Mouse (Mus musculus) splenic B cell, adult 2 months (primary cell): ENCODE measurements around the gene Wasf1.

Source experiments
- DNase-seq: peaks from one replicate; pipeline ENCODE4 v3.0.0-alpha.2; 2011; ENCODE audit warnings: low read depth, low spot score
- H3K27me3 ChIP-seq: 2 replicates; pipeline ENCODE4 v1.6.1; 2012; ENCODE audit warnings: mild to moderate bottlenecking, low read length, moderate library complexity, mixed read lengths; ENCODE audit not compliant: control insufficient read depth, poor library complexity, insufficient read depth, severe bottlenecking
- H3K36me3 ChIP-seq: 2 replicates; pipeline ENCODE4 v1.6.1; 2012; ENCODE audit warnings: mild to moderate bottlenecking, low read length, moderate library complexity, mixed read lengths; ENCODE audit not compliant: control insufficient read depth, poor library complexity, insufficient read depth, severe bottlenecking

Wasf1 gene

GRCm38 (mm10) chr10:40915240-40915639 lies 32.0 kb downstream of the Wasf1 start:
- DNase-seq: no peak
- H3K27me3 ChIP-seq: no peaks in the 10 kb centered on the region
- H3K36me3 ChIP-seq: no peaks in the 10 kb centered on the region

DNA sequence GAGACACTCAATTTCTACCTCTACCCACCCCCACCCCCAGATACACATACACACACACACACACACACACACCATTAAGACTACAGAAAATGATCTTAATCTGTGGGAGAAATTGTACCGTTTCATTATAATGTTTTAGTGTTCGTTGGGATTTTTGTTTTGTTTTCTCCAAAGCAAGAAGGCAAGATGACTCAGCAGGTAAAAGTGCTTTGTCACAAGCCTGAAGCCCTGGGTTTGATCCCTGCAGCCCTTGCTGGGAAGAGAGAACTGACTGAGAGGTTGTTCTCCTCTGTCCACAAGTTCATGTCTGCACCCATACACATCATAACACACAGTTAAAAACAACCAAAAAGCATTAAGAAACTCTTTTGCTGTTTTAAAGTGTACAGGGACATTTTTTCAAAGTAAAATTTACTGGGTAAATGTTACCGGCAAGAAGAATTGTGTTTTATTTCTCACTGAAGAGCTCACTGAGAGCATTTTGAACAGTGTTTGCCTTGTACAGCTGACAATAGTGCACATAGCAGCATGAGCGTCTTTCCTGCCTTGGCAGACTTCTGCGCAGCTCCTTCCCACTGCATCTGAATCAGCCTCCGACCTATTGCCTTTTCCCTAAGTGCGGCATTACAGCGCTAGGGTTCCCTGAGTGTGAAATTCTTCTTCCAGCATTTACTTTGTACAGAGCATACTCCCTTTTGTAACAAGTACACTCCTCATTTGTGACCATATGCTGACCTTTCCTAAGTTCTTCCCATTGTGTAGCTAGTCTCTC lies 35.6 kb downstream of the Wasf1 start:
- DNase-seq: no peak

GRCm38 (mm10) chr10:40919464-40919863 lies 36.2 kb downstream of the Wasf1 start:
- no peak for DNase-seq
- Histone ChIP-seq H3K27me3 (no peaks in the 10 kb centered on the region), H3K36me3 (no peaks in the 10 kb centered on the region)

More for the DNA sequence above, 35.6 kb downstream of the Wasf1 start:
- H3K36me3 ChIP-seq: no peaks in the 10 kb centered on the region
- H3K27me3 ChIP-seq: no peaks in the 10 kb centered on the region

DNA sequence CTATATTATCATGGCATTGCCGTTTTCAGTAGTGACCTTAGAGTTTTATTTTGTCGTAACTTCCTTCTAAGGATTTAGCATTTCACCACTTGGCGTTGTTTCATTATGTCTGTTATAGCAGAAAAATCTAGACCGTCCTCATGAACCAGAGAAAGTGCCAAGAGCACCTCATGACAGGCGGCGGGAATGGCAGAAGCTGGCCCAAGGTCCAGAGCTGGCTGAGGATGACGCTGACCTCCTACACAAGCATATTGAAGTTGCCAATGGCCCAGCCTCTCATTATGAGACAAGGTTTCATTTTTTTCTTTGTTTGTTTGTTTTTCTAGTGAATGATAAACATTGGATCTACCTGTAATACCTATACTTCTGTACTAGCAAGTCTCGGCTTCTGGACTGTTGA lies 49.7 kb downstream of the Wasf1 start:
- no peaks in the 10 kb centered on the region for H3K36me3 ChIP-seq
- no peaks in the 10 kb centered on the region for H3K27me3 ChIP-seq
- DNase-seq: no peak

- Histone ChIP-seq H3K36me3 (no peaks in the 10 kb centered on the region), H3K27me3 (no peaks in the 10 kb centered on the region)
- no peak for DNase-seq
These were observed 53.0 kb downstream of the Wasf1 start for GRCm38 (mm10) chr10:40936160-40936726.

- H3K36me3 ChIP-seq: no peaks in the 10 kb centered on the region
- no peak for DNase-seq
- H3K27me3 ChIP-seq: no peaks in the 10 kb centered on the region
These were observed 54.3 kb downstream of the Wasf1 start for GRCm38 (mm10) chr10:40937569-40937968.

DNA sequence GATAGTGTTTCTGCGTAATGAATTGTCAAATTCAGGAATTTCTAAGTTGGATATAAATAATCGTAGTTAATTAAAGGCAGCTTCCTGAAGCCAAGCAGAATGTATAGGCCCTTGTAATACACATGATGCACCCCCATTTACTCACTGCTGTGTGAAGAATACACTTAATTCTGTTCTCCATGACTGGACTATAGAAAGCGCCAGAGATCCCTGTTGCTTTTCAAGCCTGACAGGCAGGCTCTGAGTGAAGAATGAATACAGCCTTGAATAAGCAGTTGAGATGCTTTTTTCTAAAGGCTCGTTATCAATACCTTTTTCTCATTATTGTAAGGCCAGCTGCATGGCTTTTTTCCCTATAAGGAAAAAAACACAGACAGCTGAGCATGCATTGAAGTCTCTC lies 59.4 kb downstream of the Wasf1 start:
- no peaks in the 10 kb centered on the region for H3K36me3 ChIP-seq
- H3K27me3 ChIP-seq: no peaks in the 10 kb centered on the region
- DNase-seq: no peak

- Histone ChIP-seq H3K36me3 (no peaks in the 10 kb centered on the region), H3K27me3 (no peaks in the 10 kb centered on the region)
- DNase-seq: no peak
These were observed 66.9 kb downstream of the Wasf1 start for GRCm38 (mm10) chr10:40950176-40950575.

DNA sequence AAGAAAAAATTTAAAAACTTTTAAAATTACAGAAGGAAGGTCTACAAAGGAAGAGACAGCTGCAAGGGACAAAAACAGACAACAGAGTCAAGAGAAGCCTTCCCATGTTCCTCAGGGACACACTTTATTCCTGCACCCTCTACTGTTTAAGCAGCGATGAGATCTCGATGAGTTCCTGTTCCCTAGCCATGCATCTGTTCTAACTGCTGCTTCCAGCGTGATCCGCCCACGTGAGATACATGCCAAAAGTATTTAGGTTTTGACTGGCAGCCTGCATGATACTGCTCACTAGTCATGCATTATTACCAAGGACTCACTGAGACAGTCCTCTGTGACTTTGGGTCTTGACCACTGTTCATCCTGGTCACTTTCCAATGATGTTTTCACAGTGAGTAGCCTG lies 72.9 kb downstream of the Wasf1 start:
- no peak for DNase-seq
- H3K36me3 ChIP-seq: no peaks in the 10 kb centered on the region

DNA sequence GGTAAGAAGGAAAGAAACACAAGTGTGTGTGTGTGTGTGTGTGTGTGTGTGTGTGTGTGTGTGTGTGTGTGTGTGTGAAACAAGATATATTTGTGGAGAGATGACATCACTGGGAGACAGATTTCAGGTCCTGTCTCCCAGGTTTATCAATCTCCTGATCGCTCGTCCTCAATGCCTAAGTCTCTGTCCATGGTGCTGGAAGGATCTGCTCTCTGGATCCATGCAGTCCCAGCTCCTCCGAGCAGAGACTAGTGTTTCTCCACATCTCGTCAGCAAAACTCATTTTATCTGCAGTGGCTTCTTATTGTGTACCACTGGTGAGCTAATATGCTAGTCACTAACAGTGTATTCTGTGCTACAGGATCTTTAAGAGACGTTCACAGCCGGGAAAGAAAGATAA lies 78.1 kb downstream of the Wasf1 start:
- H3K27me3 ChIP-seq: no peaks in the 10 kb centered on the region
- no peaks in the 10 kb centered on the region for H3K36me3 ChIP-seq
- DNase-seq: no peak

More for the DNA sequence above, 72.9 kb downstream of the Wasf1 start:
- H3K27me3 ChIP-seq: no peaks in the 10 kb centered on the region

- H3K36me3 ChIP-seq: no peaks in the 10 kb centered on the region
- no peak for DNase-seq
These were observed 78.7 kb downstream of the Wasf1 start for GRCm38 (mm10) chr10:40962008-40962407.

GRCm38 (mm10) chr10:40964546-40964945 lies 81.3 kb downstream of the Wasf1 start:
- Histone ChIP-seq H3K27me3 (no peaks in the 10 kb centered on the region), H3K36me3 (no peaks in the 10 kb centered on the region)
- DNase-seq: no peak

More at GRCm38 (mm10) chr10:40962008-40962407, 78.7 kb downstream of the Wasf1 start:
- H3K27me3 ChIP-seq: no peaks in the 10 kb centered on the region

GRCm38 (mm10) chr10:40968551-40968950 lies 85.3 kb downstream of the Wasf1 start:
- DNase-seq: no peak
- no peaks in the 10 kb centered on the region for H3K36me3 ChIP-seq
- H3K27me3 ChIP-seq: no peaks in the 10 kb centered on the region

GRCm38 (mm10) chr10:40969372-40970033 lies 86.2 kb downstream of the Wasf1 start:
- Histone ChIP-seq H3K27me3 (no peaks in the 10 kb centered on the region), H3K36me3 (no peaks in the 10 kb centered on the region)
- no peak for DNase-seq

DNA sequence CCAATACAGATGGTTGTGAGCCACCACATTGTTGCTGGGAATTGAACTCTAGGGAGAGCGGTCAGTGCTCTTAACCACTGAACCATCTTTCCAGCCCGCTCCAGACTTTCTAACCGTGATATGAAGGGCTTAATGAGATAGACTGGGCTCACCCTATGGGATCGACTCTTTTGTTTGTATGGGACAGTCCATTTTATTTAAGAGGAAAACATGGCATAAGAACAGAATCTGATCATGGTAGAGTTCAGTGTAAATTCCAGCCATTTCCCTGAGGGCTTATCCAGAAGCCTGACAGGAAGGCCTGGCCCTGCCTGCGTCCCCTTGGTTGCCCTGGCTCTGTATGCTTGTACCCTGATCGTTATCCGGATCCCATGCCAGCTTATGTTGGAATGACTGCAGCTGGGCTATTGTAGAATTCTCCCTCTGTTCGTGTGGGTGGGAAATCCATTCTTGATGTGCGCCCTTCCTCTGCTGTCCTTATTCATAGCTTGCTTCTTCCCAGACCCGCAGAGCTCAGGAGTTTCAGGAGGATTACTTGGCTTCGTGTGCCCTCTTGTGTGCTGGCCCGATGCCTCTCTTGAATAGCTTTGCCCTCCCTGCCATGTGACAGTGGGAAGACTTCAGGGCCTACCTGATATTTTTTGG lies 87.4 kb downstream of the Wasf1 start:
- Histone ChIP-seq H3K27me3 (no peaks in the 10 kb centered on the region), H3K36me3 (no peaks in the 10 kb centered on the region)
- DNase-seq: no peak
